Mouse (Mus musculus): ENCODE data around the gene Aph1a.

DNA sequence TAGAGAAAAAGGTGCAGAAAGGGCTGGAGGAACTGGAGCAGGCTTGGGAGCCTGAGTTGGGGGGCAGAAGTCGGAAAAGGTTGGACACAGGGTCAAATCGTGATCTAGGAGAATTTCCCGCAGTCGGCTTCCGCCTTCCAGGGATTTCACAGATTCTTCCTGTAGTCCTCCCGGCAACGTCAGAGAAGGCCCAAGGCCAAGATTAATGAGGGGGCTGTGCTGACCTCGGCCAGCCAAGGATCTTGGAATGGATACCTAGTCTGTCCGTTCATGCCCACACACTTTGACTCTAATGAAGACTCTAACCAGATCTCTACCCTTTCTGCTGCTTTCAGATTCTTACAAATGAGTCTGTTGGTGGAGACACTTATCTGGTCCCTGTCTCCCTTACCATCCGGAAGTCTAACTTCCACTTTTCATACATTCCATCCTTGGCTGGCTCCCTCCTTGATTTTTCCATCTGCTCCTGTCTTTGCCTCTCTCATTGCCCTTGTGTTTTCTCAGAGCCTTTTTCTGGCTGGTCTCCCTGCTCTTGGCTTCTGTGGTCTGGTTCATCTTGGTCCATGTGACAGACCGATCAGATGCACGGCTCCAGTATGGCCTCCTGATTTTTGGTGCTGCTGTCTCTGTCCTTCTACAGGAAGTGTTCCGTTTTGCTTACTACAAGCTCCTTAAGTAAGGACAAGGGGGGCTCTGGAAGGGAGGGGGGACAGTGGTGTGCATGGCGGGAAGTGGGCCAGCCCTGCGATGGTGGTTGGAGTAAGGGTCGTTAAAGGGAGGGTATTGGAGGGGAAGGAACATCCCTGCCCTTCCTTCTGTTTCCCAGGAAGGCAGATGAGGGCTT, 770 bp downstream of the Aph1a start:
- no peak for TF ChIP-seq CTCF (conservative IDR thresholded peaks at IDR 0.05; ENCODE audit: insufficient read depth, insufficient read length, low read depth, low read length)
- no peak for TF ChIP-seq POLR2A (IDR thresholded peaks at IDR 0.05; ENCODE audit: low read depth, low read length)

Measured in kidney, adult 2 months (tissue).